Mouse (Mus musculus) heart, postnatal 10 days (tissue): ENCODE measurements around the gene Cdc37. TPM values are rescaled to one million over a fixed set of nuclear protein-coding genes. Genes with fewer than 3 reads are reported as not detected.
"Not testable (repeated sequence)": the region's sequence is repeated elsewhere in the genome, so short reads cannot be mapped to it uniquely, and the experiment has no call there.

ENCODE experiments used
- DNase-seq, 2 experiments: peaks; one replicate each; pipeline ENCODE4 v3.0.0; 2021
- intact Hi-C: fragments of 180-260 bp; cut with DNase I; formaldehyde crosslinking; loops from one replicate; pipeline ENCODE4 v1.15.1; 2025
- total RNA-seq, 2 experiments: library from RNA; stranded (reverse); gene quantifications; 2 replicates each; pipeline ENCODE4 v1.2.3; 2021

Gene Cdc37
- 100 to 1,000 TPM; 167 to 169 TPM for total RNA-seq

DNA sequence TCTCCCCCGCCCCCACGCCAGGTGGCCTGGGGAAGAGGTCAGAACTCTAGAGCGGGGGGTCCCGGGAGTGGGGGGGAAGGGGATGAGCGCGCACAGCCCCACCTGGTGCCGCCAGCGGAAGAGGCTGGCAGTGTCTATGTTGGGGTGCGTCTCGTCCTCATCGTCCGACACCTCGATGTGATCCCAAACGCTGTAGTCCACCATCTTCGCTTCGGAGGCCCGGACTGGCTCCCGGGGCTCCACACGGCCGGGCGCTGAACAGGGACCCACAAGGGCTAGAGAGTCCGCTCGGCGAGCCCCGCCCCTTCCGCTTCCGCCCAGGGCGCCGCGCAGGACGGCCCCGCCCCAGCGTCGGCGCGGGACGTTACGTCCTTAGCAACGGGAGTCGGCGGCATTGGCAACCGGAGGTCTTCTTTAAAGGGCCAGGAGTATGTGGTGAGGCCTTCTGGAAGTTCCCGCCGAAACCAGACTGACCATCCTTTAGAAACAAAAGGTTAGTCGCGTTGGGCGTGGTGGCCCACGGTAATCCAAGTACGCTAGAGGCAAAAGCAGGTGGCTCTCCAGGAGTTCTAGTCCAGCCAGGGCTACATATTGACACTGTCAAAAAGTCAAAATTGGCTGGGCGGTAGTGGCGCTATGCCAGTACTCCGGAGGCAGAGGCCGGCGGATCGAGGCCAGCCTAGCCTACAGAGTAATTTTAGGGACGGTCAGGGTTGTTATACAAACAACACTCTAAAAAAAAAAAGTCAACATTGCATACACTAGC is at the start of gene Cdc37:
Gene Cdc37, minus strand, starts transcription at position 329 of the 766 bp plus-strand sequence.
- intact Hi-C loops, result loop anchor here (5.0 kb wide), 1 partner anchor 67 kb away; no protein-coding TSS in a partner anchor
- peak; percentile 94 to 96 for DNase-seq

DNA sequence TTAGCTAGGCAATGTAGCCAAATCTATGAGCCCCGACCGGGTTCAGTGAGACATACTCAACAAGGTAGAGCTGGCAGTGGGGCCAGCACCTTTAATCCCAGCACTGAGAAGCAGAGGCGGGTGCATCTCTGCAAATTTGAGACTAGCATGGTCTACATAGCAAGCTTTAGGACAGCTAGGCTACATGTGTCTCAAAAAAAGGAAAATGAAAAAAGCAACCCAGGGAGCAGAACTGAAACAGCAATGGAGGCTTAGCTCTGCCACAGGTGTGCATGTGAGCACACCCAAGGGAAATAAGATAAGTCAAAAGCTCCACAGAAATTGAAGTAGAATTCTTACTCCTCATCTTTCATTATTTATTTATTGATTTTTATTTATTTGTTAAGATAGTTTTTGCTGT is 49.2 kb upstream of the Cdc37 start:
- intact Hi-C loops, result no loop called here
- DNase-seq, result no peak

DNA sequence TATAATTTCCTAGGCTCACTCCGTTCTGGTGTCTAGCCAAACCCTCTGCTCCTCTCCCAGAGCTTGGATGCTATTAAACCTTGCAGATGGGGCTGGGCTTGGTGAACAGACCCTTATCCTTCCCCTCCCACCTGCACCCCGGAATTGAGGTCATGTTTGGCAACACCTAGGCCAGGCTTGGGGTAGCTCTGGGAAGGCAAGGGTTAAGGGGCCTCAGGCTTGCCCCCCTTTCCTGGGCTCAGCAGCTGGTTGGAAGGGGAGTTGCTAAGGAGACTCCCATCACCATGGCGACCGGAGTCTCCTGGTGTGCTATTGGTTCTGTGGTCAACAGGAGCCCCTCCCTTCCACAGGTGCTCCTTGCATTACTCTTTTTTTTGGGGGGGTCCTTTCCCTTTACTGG is 48.2 kb upstream of the Cdc37 start:
- no peak for DNase-seq
- intact Hi-C loops, result no loop called here

DNA sequence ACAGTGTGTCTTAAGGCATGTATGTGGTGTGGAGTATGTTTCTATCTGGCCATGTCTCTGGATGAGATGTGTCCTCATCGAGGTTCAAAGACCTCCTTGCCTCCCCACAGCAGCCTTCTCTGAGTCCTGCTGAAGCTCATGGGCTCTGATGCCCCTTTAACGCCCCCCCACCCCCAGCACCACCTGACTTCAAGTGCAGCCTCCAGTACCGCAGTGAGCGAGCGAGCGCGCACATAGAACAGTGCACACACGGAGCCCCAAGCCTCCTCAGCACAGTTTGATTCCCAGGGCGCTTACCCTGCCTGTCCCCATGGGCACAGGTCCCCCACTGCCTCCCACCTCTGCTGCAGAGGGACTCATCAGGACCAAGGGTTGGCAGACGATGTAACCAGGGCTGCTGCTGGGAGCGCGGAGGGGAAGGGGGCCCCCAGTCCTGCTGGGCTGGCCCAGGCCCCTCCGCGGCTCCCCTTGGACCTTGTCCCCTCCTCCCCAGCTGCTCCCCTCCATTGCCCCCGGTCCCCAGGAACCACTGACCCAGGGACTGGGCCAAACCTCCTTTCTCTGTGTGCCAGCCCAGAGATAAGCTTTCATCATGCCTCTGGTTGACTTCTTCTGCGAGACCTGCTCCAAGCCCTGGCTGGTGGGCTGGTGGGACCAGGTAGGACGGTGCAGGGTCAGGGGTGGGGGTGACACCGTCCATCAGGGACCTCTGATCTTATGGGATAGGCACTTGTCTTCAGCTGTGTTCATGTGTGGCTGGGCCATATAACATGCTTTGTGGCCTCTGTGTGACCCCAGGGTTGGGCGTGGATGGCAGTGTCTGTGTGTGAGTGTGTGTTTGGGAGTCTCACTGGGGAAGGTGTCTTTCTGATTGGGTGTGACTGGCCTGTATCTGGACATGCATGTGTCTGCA is 47.0 kb upstream of the Cdc37 start:
- intact Hi-C loops, result no loop called here
- no peak for DNase-seq

DNA sequence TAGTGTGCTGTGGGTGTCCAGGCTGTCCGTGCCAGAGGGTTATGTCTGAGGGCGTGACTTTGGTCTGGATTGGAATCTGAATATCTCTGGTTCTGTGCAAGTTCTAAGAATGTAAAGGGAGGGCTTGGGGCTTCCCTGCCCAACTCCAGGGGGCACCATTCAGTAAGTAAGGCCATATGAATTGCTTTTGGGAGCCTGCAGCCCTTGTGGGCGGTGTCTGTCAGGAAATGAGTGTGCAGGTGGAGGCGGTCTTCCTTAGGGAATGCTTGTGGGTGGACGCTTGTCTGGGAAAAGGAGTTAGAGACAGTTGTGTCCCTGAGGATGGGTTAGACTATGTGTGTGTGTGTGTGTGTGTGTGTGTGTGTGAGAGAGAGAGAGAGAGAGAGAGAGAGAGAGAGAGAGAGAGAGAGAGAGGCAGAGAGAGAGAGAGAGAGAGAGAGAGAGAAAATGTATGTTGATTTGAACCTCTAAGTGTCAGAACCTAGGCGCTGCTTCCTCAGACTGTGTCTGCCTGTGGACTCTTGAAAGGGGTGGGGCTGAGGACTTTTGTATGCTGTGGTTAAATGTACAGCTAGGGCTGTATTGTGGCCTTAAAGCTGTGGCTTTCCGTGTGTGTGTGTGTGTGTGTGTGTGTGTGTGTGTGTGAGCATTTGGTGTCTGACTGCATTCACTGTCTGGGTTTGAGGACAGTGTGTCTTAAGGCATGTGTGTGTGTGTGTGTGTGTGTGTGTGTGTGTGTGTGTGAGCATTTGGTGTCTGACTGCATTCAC is 46.1 kb upstream of the Cdc37 start:
- DNase-seq, intact Hi-C loops: not testable (repeated sequence)

DNA sequence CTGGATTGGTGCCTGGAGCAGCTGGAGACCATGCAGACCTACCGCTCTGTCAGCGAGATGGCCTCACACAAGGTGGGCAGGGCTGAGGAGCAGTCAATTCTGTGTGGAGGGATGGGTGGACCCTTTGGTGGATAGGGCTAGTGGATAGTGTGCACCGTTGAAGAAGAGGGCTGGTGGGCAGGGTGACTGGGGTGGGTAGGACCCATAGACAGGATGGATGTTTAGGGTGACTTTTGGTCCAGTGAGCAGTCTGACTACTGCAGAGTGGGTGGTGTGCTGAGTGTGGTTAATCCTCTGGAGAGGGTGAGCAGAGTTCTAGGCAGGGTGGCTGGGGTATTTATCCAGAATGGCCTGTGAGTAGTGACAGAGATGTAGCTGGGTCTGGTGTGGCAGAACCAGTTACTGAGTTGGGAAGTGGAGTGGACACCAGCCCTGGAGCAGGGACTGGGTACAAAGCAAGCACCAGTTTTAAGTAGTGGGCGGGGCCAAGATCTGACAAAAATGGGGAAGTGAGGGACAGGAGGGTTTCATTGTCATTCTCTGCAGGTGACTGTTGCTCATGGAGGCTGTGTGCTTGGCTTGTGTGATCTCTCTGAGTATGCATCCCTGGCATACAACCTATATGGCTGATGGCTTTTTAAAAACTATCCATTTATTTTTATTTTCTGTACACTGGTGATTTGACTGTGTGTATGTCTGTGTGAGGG is 45.2 kb upstream of the Cdc37 start:
- intact Hi-C loops, result no loop called here
- DNase-seq, result no peak

DNA sequence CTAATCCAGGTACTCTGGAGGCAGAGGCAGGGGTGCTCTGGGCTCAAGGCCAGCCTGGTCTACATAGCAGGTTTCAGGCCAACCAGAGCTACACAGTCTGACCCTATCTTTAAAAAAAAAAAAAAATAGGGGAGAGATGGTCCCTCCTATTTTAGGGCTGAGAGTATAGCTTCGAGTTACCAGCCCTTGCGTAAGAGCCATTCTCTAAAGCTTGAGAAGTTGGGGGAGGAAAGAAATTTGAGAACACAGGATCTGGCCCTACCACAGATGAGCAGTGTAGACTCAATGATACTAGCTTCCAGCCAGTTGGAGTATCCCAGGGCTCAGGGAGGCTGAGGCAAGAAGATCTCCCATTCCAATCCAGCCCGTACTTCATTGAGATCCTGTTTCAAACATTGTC is 44.0 kb upstream of the Cdc37 start:
- no peak for DNase-seq
- intact Hi-C loops, result no loop called here

DNA sequence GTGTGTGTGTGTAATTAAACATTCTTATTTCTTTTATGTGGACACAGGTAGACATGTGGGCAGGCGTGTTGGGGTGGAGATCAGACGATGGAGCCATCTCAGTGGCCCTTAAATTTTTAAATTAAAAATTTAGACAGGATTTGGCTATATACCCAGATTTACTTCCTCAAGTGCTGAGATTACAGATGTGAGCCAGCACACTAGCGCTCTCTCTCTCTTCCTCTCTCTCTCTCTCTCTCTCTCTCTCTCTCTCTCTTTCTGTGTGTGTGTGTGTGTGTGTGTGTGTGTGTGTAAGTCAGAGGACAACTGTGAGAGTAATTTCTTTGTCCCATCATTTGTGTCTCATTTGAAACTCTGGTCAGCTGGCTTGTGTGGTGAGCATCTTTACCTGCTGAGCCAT is 40.9 kb upstream of the Cdc37 start:
- intact Hi-C loops, result no loop called here
- no peak for DNase-seq

DNA sequence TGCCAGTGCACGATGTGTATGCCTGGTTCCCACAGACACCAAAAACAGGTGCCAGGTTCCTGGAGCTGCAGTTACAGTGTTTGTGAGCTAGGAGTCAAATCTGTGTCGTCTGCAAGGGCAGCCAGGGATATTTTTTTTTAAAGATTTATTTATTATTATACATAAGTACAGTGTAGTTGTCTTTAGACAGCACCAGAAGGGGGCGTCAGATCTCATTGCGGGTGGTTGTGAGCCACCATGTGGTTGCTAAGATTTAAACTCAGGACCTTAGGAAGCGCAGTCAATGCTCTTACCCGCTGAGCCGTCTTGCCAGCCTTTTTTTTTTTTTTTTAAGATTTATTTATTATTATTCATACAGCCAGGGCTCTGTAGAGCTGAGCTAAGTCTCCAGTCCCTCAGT is 40.1 kb upstream of the Cdc37 start:
- intact Hi-C loops, result no loop called here
- no peak for DNase-seq

DNA sequence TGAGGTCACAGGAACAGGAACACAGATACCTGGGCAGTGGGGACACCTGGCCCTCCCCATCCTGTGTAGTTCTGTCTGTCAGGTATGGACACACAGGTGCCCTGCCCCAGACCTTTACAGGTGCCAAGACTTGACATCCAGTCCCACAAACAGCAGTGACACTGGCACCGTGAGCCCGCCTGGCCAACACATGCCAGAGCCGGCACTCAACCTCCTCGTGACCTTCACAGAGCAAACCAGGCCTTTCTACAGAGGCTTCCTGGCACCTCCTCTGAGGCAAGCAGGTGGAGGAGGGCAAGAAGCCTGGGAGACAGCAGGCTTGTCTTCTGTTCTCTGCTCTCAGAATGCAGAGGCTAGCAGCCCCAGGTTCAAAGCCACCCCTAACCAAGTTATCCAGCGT is 35.7 kb upstream of the Cdc37 start:
- DNase-seq, result peak; percentile 61 to 63
- intact Hi-C loops, result no loop called here

DNA sequence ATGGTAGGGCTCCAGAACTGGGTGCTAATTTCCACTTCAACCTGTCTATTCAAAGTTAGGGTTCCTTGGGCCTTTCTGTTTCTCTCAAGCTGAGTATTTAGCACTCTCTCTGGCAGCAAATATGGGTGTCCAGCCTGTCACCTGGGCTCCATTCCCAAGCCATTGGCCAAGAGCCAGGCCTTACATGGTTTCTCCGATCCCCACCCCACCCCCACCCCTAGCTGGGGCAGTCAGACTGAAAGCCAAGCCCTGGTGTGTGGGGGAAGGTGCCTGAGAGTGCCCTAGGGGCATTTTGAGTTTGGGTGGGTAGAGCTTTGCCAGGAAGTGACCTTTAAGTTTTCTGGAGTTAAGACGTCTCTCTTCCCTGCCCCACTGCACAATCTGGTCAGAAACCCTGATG is 35.0 kb upstream of the Cdc37 start:
- intact Hi-C loops, result no loop called here
- DNase-seq, result peak; percentile 82 to 83

DNA sequence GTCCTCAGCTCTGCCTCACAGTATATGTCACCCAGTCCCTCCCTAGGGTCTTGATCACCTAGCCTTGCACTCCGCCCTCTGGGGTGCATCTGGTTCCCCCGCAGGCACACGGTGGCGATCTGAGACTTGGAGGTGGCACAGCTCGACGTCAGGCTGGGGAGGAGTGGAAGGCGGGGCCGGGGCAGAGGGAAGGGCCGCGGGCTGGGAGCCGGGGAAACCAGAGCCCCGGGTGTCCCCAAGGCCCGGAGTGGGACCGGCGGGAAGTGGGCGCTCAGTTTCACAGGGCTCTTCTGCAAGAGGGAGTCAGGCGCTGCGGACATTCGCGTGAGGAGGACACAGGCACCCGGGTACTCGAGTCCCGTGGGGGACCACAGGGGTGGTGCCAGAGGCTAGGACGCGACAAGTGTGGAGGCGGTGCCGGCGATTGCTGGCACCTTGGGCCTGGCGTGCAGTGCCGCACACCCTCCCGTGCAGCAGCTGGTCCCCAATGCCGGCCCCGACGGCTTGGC is 34.2 kb upstream of the Cdc37 start:
- peak; percentile 80 to 83 for DNase-seq
- intact Hi-C loops, result no loop called here

DNA sequence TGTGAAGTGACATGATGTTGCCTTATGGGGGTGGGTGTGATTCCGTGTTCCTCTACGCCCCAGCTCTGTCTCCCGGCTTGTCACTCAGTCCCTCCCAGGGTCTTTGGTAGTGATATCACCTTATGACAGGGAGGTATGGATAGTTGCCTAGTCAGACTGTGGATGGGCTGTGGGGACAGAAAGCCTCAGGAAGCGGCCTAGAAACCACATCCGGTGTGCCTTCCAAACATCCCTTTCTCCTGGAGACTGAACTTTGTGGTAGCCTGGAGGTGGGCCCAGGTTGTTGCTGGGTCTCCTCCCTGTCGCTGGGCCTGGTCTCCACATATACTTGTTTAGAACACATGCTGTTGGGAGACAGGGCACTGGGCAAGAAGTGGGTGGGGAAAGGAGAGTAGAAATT is 33.6 kb upstream of the Cdc37 start:
- no peak for DNase-seq
- intact Hi-C loops, result no loop called here

DNA sequence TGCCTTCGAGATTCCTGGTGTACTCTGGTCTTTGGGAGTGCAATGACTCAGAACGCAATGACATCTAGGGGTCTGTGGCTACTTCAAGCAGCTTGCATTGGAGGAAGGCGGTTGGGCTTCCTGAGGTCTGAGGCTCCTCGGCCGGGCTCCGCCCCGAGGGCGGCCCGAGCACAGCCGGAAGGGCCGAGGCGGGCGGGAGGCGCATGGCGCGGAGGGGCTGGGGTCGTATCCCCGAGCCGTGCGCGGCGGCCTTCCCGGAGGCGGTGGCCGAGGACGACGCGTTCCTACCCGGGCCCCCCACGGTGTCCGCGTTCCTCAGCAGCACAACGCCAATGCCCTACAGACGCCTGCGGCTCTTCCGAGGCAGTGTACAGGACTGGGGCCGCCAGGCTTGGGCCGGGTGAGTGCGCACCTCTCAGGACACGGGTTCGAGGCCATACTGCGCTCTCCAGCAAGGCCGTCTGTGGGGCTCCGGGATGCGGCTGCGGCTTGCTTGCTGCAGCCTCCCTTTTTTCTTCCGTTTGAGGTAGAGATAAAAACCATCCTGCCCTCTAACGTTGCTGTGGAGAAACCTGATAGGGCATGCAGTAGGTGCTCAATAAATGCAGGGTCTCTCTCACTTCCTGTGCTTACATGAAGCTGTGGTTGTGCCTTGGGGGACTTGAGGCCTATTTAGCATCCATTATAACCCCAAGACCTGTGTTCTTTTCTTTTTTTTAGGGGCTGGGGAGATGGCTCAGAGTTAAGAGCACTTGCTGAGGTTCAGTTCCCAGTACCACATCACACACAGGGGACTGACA is 31.8 kb upstream of the Cdc37 start:
- DNase-seq, result peak; percentile 51 to 60
- intact Hi-C loops, result no loop called here

DNA sequence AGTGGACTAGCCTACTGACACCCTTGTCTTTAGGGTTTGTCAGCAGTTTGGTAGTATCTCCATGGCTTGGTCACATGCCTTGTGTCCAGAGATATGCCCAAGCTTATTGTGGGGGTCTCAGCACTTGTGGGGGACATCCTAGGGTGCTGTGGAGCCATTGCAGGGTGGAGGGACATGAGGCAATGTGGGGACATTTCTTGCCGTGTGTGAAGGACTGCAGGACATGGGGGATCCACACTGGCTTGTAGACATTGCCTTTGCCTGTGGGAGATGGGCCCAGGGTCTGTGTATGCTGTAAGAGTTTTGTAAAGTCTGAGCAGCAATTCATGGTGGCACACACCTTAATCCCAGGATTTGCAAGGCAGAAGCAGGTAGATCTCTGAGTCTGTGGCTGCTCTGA is 31.1 kb upstream of the Cdc37 start:
- DNase-seq, result no peak
- intact Hi-C loops, result no loop called here

DNA sequence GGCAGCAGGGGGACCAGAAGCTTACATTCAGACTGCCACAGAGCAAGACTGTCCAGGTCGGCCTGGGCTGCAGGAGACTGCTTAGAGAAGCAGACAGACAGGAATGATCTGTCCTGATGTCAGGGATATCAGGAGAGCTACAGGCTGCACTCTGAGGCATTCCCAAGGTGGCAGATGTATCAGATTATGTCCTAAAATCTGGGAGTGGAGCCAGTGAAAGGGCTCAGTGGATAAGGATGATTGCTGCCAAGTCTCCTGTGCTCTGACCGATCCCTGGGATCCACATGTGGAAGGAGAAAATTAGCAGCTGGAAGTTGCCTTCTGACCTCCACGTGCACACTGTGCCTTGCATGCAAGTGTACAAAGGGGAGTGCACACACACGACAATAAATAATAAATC is 30.6 kb upstream of the Cdc37 start:
- intact Hi-C loops, result no loop called here

DNA sequence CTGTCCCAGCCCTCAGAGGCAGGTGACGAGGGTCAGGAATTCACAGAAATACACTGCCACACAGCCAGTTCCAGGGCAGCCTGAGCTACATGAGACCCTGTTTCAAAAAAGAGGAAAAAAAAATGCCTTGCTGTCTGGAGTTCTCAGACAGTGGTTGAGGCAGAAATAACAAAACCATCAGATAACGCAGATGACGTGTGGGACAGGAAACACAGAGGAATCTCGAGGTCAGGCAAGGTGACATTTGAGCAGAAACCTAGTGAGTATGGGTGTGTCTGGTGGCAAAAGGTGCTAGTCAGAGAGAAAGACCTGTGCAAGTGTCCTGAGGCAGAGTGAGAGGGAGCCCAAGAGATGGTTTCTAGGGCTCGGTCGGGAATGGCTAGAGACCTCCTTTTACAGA is 22.6 kb upstream of the Cdc37 start:
- intact Hi-C loops, result no loop called here
- no peak for DNase-seq

More for the DNA sequence above, 30.6 kb upstream of the Cdc37 start:
- no peak for DNase-seq

DNA sequence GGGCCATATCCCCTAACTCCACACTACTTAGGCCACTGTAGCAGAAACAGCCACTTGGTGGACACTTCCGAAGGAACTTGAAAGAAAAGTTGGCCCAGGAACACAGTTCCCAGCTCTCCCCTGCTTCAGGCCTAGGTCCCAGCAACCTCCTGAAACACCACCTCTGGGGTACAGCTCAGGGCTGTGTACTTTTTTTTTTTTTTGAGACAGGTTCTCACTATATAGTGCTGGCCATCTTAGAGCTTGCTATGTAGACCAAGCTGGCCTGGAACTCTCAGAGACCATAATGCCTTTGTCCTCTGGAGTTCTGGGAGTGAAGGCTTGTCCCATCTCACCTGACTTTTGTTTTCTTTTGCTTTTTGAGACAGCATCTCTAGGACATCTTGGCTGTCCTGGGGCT is 19.4 kb upstream of the Cdc37 start:
- DNase-seq, result no peak
- intact Hi-C loops, result loop anchor here (2.0 kb wide), 1 partner anchor 16 kb away; no protein-coding TSS in a partner anchor
